Mouse (Mus musculus): ENCODE measurements around the gene Gab3.

Gene Gab3

DNA sequence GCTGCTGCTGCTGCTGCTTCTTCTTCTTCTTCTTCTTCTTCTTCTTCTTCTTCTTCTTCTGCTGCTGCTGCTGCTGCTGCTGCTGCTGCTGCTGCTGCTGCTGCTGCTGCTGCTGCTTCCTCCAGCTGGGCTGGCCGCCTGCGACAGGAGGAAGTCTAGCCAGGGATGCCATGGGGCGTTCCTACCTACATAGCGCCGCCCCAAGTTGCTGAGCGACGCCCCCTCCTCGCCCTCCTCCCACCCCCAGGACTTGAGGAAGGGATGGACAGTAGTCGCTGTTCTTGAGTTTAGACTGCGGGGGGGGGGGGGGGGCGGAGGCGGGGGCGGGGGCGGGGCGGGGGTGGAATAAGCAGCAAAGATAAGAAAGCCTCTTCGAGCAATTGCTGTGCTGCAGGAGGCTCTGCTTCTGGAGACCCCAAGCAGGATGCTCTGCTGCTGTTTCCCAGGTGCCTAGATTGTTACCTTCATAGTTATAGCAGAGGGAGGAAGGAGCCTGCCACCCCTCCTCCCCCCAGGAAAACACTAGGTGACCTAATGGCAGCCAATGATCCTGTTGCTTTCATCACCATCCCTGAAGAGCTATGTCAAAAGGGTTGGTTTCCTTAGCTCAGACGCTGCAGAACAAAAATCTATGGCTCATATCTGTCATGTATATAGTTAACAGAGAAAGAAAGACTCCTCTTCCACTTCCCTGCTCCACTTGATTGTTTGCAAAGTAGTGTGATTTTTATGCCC, at the start of gene Gab3:
TSS of gene Gab3 (minus strand) at position 685 of the 735 bp plus-strand sequence.
- DNase-seq (ENCODE audit: low spot score), result no peak

GRCm38 (mm10) chrX:75130467-75131160, 45.4 kb upstream of the Gab3 start, which contains the start of gene Mpp1:
Gene Mpp1, minus strand, starts transcription at chrX:75131016.
- DNase-seq (ENCODE audit: low spot score), result peak; percentile 9

GRCm38 (mm10) chrX:75129474-75129873, 44.2 kb upstream of the Gab3 start:
- DNase-seq (ENCODE audit: low spot score), result no peak

DNA sequence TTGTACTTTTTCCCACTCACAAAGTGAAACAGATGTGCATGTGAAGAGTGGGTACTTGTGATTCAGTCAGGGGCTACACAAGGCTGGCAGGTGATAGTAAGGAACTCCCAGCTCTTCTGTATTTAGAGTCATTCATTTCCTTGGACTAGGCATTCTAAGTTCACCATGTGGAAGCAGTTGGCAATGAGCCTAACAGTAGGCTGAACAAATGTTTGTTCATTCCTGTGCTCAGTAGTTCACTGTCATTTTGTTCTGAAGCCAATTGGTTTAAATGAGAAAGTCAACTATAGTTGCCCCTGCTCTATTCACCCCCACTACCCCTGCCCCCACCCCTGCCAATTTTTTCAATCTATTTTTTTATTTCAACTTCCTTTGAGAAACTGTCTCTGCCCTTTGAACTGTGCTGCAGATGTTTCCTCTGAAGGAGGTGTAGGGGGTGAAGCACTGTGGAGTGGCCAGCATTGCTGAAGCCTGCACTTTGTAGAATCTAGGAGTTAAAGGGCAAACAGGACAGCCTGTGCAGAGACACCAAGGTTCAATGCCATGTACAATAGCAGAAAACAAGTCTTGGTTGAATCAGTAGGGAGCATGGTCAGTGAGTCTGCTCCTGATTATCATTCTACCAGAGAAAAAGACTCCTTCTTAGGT, 43.2 kb upstream of the Gab3 start:
- no peak for DNase-seq (ENCODE audit: low spot score)

- no peak for DNase-seq (ENCODE audit: low spot score)
Observed at GRCm38 (mm10) chrX:75126893-75127292, 41.6 kb upstream of the Gab3 start.

DNA sequence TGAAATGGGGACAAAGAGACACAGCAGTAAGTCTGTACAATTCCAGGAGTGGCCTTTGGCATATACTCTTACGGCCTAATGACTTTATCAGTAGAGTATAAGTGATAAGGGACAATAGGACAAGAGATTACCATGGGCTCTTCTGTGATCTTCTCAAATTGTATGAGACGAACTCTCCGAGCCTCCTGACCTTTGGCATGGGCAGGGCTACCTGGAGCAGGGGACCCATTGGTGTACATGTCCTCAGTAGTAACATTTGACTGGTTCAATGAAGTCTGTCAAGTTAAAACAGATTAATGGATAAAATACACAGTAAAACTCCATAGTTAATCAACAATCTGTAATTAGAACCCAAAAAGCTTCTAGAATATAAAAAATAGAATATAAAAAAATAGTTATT, 40.3 kb upstream of the Gab3 start:
- no peak for DNase-seq (ENCODE audit: low spot score)

GRCm38 (mm10) chrX:75115550-75115949, 30.3 kb upstream of the Gab3 start:
- no peak for DNase-seq (ENCODE audit: low spot score)

- no peak for DNase-seq (ENCODE audit: low spot score)
Observed at GRCm38 (mm10) chrX:75102293-75102692, 17.0 kb upstream of the Gab3 start.

- no peak for DNase-seq (ENCODE audit: low spot score)
Observed at GRCm38 (mm10) chrX:75098799-75099198, 13.5 kb upstream of the Gab3 start.

- no peak for DNase-seq (ENCODE audit: low spot score)
Observed at GRCm38 (mm10) chrX:75096163-75096770, 11.0 kb upstream of the Gab3 start.

GRCm38 (mm10) chrX:75095369-75096162, 10.3 kb upstream of the Gab3 start, which contains the start of gene Dkc1:
Gene Dkc1, plus strand, starts transcription at chrX:75095854.
- DNase-seq (ENCODE audit: low spot score), result peak; percentile 80

- DNase-seq (ENCODE audit: low spot score), result no peak
Observed at GRCm38 (mm10) chrX:75085654-75086053, 396 bp upstream of the Gab3 start.

- no peak for DNase-seq (ENCODE audit: low spot score)
Observed at GRCm38 (mm10) chrX:75083982-75084773, 1.1 kb downstream of the Gab3 start.

- no peak for DNase-seq (ENCODE audit: low spot score)
Observed at GRCm38 (mm10) chrX:75082351-75082750, 2.9 kb downstream of the Gab3 start.

DNA sequence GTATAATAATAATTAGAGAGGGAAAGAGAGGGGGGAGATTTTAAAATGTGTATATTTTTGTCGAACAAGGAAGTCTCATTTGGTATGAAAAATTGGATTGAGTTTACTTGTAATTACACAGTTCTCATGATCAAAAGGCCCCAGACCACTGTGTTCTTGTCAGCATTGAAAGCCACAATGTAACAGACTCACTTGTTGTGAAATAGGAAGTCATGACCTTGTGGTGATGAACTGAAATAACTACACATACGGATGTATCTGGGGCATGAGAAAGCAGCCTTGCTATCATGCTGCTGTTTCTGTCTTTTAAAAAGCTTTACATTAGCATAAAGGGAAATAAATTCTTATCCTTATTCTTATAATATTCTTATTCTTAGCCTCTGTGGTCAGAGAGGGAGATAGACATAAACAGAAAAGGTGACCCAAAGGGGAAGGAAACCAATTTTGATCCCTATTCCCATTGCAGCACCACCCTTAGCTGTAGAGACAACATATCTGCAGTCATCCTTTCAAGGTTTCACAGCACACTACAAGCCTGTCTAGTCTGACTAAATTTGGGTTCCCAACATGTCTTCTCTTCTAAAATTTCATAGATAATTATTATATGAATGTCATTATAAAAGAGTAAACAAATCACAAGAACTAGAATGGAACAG, 29.0 kb downstream of the Gab3 start:
- no peak for DNase-seq (ENCODE audit: low spot score)

- DNase-seq (ENCODE audit: low spot score), result no peak
Observed at GRCm38 (mm10) chrX:75046921-75047635, 38.2 kb downstream of the Gab3 start.

DNA sequence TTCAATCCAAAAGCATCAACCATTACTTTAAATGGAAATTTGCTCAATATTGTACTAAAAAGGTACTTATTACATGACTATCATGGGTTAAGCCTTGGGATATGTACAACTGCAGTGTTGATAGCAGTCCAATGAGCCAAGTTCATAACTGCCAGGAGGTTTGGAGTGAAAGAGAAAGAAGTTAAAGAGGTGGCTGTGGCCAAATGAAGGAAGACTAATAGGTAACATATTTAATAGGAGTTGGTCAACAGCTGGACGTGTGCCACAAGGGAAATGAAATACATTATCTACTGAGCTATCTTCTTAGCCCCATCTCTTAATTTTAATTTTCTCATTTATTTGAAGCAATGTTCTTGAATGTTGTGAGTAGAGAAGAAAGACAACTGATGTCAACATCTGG, 39.3 kb downstream of the Gab3 start:
- DNase-seq (ENCODE audit: low spot score), result no peak

GRCm38 (mm10) chrX:75044595-75044994, 40.7 kb downstream of the Gab3 start:
- DNase-seq (ENCODE audit: low spot score), result no peak

DNA sequence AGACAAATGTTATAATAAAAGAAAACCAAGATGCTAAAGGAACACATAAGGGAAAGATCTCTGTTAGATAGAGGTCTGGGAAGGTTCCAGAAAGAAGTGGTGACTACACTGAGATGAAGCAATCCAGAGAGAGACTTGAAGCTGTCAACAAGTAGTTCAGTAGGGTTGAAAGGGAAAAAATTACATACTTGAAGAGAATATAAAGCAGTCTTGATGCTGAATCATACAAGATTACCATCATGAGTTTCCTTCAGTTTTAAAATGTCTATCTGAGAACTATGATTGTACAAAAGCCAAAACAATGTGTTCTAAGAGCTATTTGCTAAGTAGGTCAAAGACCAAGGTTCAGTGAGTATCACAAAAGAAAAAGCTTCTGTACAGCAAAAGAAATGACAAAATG, 48.6 kb downstream of the Gab3 start:
- no peak for DNase-seq (ENCODE audit: low spot score)

- DNase-seq (ENCODE audit: low spot score), result no peak
Observed at GRCm38 (mm10) chrX:75035162-75035561, 50.1 kb downstream of the Gab3 start.

All from layer of hippocampus, adult 9-10 months (tissue).